Mouse (Mus musculus) megakaryocyte, embryonic 14.5 days (primary cell): ENCODE data around the gene Ptpn3. TPM values are rescaled to one million over a fixed set of nuclear protein-coding genes. Genes with fewer than 3 reads are reported as not detected.

Experiments
- H3K27me3 ChIP-seq: replicated peaks from 2 replicates; pipeline ENCODE3; 2012; ENCODE audit warnings: inconsistent platforms
- H3K36me3 ChIP-seq: replicated peaks from 2 replicates; pipeline ENCODE3; 2012; ENCODE audit warnings: low read length, inconsistent platforms, mixed read lengths
- H3K4me1 ChIP-seq: 2 replicates; pipeline ENCODE4 v1.6.1; 2012; ENCODE audit warnings: inconsistent platforms
- H3K4me3 ChIP-seq: replicated peaks from 2 replicates; pipeline ENCODE3; 2012; ENCODE audit warnings: moderate library complexity, mild to moderate bottlenecking, inconsistent platforms
- H3K9me3 ChIP-seq: 2 replicates; pipeline ENCODE4 v1.6.1; 2012; ENCODE audit warnings: inconsistent platforms
- FLI1 ChIP-seq: IDR thresholded peaks from 2 replicates; pipeline ENCODE4 v1.6.1; 2012; ENCODE audit warnings: low read length, inconsistent platforms, mixed read lengths
- GATA1 ChIP-seq: IDR thresholded peaks from 3 replicates; pipeline ENCODE4 v1.6.1; 2012; ENCODE audit warnings: mixed read lengths, low read length, inconsistent platforms, borderline replicate concordance
- polyA plus RNA-seq: library from polyadenylated mRNA; stranded (reverse); fragments of >175 nt; gene quantifications from 2 replicates; pipeline ENCODE4 v1.2.3, GENCODE M21; 2012; ENCODE audit warnings: low replicate concordance; ENCODE audit not compliant: insufficient read depth

The Ptpn3 gene
- 0.07 TPM in 1 of 2 replicates, not detected in the other for polyA plus RNA-seq

GRCm38 (mm10) chr4:57301410-57302313 lies at the start of gene Ptpn3:
TSS of gene Ptpn3 (minus strand) at chr4:57301837.
- no peak for TF ChIP-seq GATA1
- TF ChIP-seq FLI1 = 0 out of 2 replicates have a peak, but pooled peaks have one; percentile 19

GRCm38 (mm10) chr4:57350541-57350940 lies 48.9 kb upstream of the Ptpn3 start:
- H3K27me3 ChIP-seq = no peaks in the 10 kb centered on the region
- H3K4me3 ChIP-seq = no peak overlapping the region
- peaks cover 7% of the 10 kb centered on the region for H3K9me3 ChIP-seq
- TF ChIP-seq FLI1 (no peak), GATA1 (no peak)
- H3K36me3 ChIP-seq = no peaks in the 10 kb centered on the region
- H3K4me1 ChIP-seq = no peaks in the 10 kb centered on the region

More at GRCm38 (mm10) chr4:57301410-57302313, at the start of gene Ptpn3:
- Histone ChIP-seq H3K4me1 (peaks cover 56% of the 10 kb centered on the region), H3K36me3 (no peaks in the 10 kb centered on the region), H3K9me3 (no peaks in the 10 kb centered on the region), H3K27me3 (peaks cover 19% of the 10 kb centered on the region), H3K4me3 (peak within 1 kb of the TSS; percentile 96)

- no peak overlapping the region for H3K4me3 ChIP-seq
- peaks cover 11% of the 10 kb centered on the region for H3K9me3 ChIP-seq
- no peaks in the 10 kb centered on the region for H3K36me3 ChIP-seq
- peaks cover 3% of the 10 kb centered on the region for H3K27me3 ChIP-seq
- TF ChIP-seq FLI1 (no peak), GATA1 (no peak)
- H3K4me1 ChIP-seq = no peaks in the 10 kb centered on the region
Observed at GRCm38 (mm10) chr4:57343996-57344395, 42.4 kb upstream of the Ptpn3 start.

GRCm38 (mm10) chr4:57338923-57339322 lies 37.3 kb upstream of the Ptpn3 start:
- peaks cover 4% of the 10 kb centered on the region for H3K9me3 ChIP-seq
- no peaks in the 10 kb centered on the region for H3K36me3 ChIP-seq
- TF ChIP-seq GATA1 (no peak), FLI1 (no peak)
- H3K4me1 ChIP-seq = no peaks in the 10 kb centered on the region
- H3K27me3 ChIP-seq = peaks cover 5% of the 10 kb centered on the region
- no peak overlapping the region for H3K4me3 ChIP-seq

GRCm38 (mm10) chr4:57338061-57338460 lies 36.4 kb upstream of the Ptpn3 start:
- Histone ChIP-seq H3K36me3 (no peaks in the 10 kb centered on the region), H3K9me3 (peaks cover 13% of the 10 kb centered on the region), H3K27me3 (peaks cover 5% of the 10 kb centered on the region), H3K4me1 (no peaks in the 10 kb centered on the region), H3K4me3 (no peak overlapping the region)
- TF ChIP-seq FLI1 (no peak), GATA1 (no peak)

- H3K4me3 ChIP-seq = no peak overlapping the region
- no peaks in the 10 kb centered on the region for H3K36me3 ChIP-seq
- peaks cover 2% of the 10 kb centered on the region for H3K27me3 ChIP-seq
- H3K9me3 ChIP-seq = peaks cover 11% of the 10 kb centered on the region
- TF ChIP-seq GATA1 (no peak), FLI1 (no peak)
- no peaks in the 10 kb centered on the region for H3K4me1 ChIP-seq
Observed at GRCm38 (mm10) chr4:57335000-57335666, 33.5 kb upstream of the Ptpn3 start.

- H3K4me3 ChIP-seq = no peak overlapping the region
- peaks cover 13% of the 10 kb centered on the region for H3K9me3 ChIP-seq
- no peaks in the 10 kb centered on the region for H3K4me1 ChIP-seq
- TF ChIP-seq GATA1 = no peak
- no peak for TF ChIP-seq FLI1
- H3K36me3 ChIP-seq = no peaks in the 10 kb centered on the region
- H3K27me3 ChIP-seq = peaks cover 4% of the 10 kb centered on the region
Observed at GRCm38 (mm10) chr4:57333926-57334548, 32.4 kb upstream of the Ptpn3 start.

- Histone ChIP-seq H3K27me3 (peaks cover 3% of the 10 kb centered on the region), H3K9me3 (peaks cover 13% of the 10 kb centered on the region), H3K4me3 (no peak overlapping the region), H3K4me1 (no peaks in the 10 kb centered on the region), H3K36me3 (no peaks in the 10 kb centered on the region)
- TF ChIP-seq GATA1 (no peak), FLI1 (no peak)
Observed at GRCm38 (mm10) chr4:57332511-57332910, 30.9 kb upstream of the Ptpn3 start.

GRCm38 (mm10) chr4:57320606-57321327 lies 19.1 kb upstream of the Ptpn3 start:
- Histone ChIP-seq H3K27me3 (peaks cover 39% of the 10 kb centered on the region), H3K4me3 (no peak overlapping the region), H3K9me3 (no peaks in the 10 kb centered on the region), H3K4me1 (peaks cover 19% of the 10 kb centered on the region; the same call in 1 of the 2 replicates), H3K36me3 (no peaks in the 10 kb centered on the region)
- TF ChIP-seq FLI1 (no peak), GATA1 (no peak)
